Mouse (Mus musculus) myocyte (in vitro differentiated cells): Measurements from ENCODE around the gene Aimp2. TPM values are rescaled to one million over a fixed set of nuclear protein-coding genes. Genes with fewer than 3 reads are reported as not detected.

Experiments
- H3K27me3 ChIP-seq: one replicate; pipeline ENCODE4 v1.6.1; 2011; ENCODE audit not compliant: control insufficient read depth, insufficient read depth, insufficient read length
- H3K36me3 ChIP-seq: one replicate; pipeline ENCODE4 v1.6.1; 2011; ENCODE audit not compliant: control insufficient read depth, insufficient read depth
- H3K4me2 ChIP-seq: one replicate; pipeline ENCODE4 v1.6.1; 2011; ENCODE audit warnings: low read depth, control low read depth
- H3K4me3 ChIP-seq: one replicate; pipeline ENCODE4 v1.5.1; 2011; ENCODE audit warnings: mild to moderate bottlenecking, control low read depth, moderate library complexity
- H3K79me2 ChIP-seq: one replicate; pipeline ENCODE4 v1.6.1; 2011; ENCODE audit not compliant: control insufficient read depth, insufficient read depth
- H3ac ChIP-seq: one replicate; pipeline ENCODE4 v1.6.1; 2011; ENCODE audit not compliant: control insufficient read depth, insufficient read length
- CEBPB ChIP-seq: IDR thresholded peaks from 2 replicates; pipeline ENCODE4 v1.6.1; 2011; ENCODE audit warnings: mild to moderate bottlenecking, moderate library complexity; ENCODE audit not compliant: poor library complexity, insufficient read depth, severe bottlenecking
- E2F4 ChIP-seq: IDR thresholded peaks from one replicate; pipeline ENCODE4 v1.6.1; 2011; ENCODE audit warnings: mild to moderate bottlenecking, control low read depth, moderate library complexity; ENCODE audit not compliant: insufficient read depth
- MAX ChIP-seq: IDR thresholded peaks from one replicate; pipeline ENCODE4 v1.6.1; 2011; ENCODE audit warnings: low read depth, mild to moderate bottlenecking, control low read depth
- MYOD1 ChIP-seq, 3 experiments: IDR thresholded peaks; one replicate each; pipeline ENCODE4 v1.6.1; 2011; ENCODE audit warnings: control low read depth in 2 of 3, low read depth in 2 of 3, mild to moderate bottlenecking in 2 of 3, moderate library complexity in 1 of 3; ENCODE audit not compliant: insufficient read length in 2 of 3, control insufficient read depth in 1 of 3
- MYOG ChIP-seq, 3 experiments: IDR thresholded peaks; one replicate each; pipeline ENCODE4 v1.6.1; 2011; ENCODE audit warnings: control low read depth in 2 of 3, low read depth in 2 of 3, mild to moderate bottlenecking in 2 of 3; ENCODE audit not compliant: insufficient read length in 2 of 3, control insufficient read depth in 1 of 3, insufficient read depth in 1 of 3
- POLR2A ChIP-seq: IDR thresholded peaks from one replicate; pipeline ENCODE4 v1.6.1; 2011; ENCODE audit warnings: low read depth, mild to moderate bottlenecking, control low read depth, moderate library complexity; ENCODE audit not compliant: insufficient read length
- POLR2AphosphoS2 ChIP-seq: IDR thresholded peaks from one replicate; pipeline ENCODE4 v1.6.1; 2011; ENCODE audit warnings: low read depth, control low read depth; ENCODE audit not compliant: insufficient read length
- REST ChIP-seq: IDR thresholded peaks from one replicate; pipeline ENCODE4 v1.6.1; 2011; ENCODE audit warnings: mild to moderate bottlenecking, control low read depth, moderate library complexity; ENCODE audit not compliant: insufficient read depth, insufficient read length
- SRF ChIP-seq: IDR thresholded peaks from one replicate; pipeline ENCODE4 v1.6.1; 2011; ENCODE audit warnings: low read depth; ENCODE audit not compliant: control insufficient read depth, insufficient read length
- TCF12 ChIP-seq: IDR thresholded peaks from one replicate; pipeline ENCODE4 v1.6.1; 2011; ENCODE audit warnings: mild to moderate bottlenecking, control low read depth; ENCODE audit not compliant: poor library complexity, insufficient read depth, severe bottlenecking
- TCF3 ChIP-seq: IDR thresholded peaks from one replicate; pipeline ENCODE4 v1.6.1; 2011; ENCODE audit warnings: low read depth, control low read depth; ENCODE audit not compliant: insufficient read length
- USF1 ChIP-seq: IDR thresholded peaks from one replicate; pipeline ENCODE4 v1.6.1; 2011; ENCODE audit warnings: low read depth, mild to moderate bottlenecking, control low read depth, moderate library complexity
- polyA plus RNA-seq: library from polyadenylated mRNA; unstranded; fragments of >200 nt; fragmentation: generic; extraction: Trizol; gene quantifications from one replicate; pipeline ENCODE4 v1.2.1, GENCODE M21; 2012; ENCODE audit warnings: missing spikeins

Aimp2 gene
- polyA plus RNA-seq, 1 experiment = 109 TPM

- Histone ChIP-seq H3K27me3 (no peaks in the 10 kb centered on the region), H3K79me2 (no peaks in the 10 kb centered on the region), H3K4me3 (no peak within 1 kb of the TSS), H3K36me3 (peaks cover 6% of the 10 kb centered on the region), H3K4me2 (no peak within 1 kb of the TSS), H3ac (no peak within 1 kb of the TSS)
- TF ChIP-seq POLR2AphosphoS2 = no peak
- TF ChIP-seq TCF12 = no peak
- no peak for TF ChIP-seq CEBPB
- TF ChIP-seq REST = no peak
- TF ChIP-seq MAX = no peak
- TF ChIP-seq MYOD1 (IDR thresholded peaks at IDR 0.05; ENCODE audit: control insufficient read depth in 1 of 3, insufficient read length in 2 of 3, low read depth in 2 of 3) = no peak
- TF ChIP-seq E2F4 = no peak
- no peak for TF ChIP-seq MYOG (IDR thresholded peaks at IDR 0.05; ENCODE audit: control insufficient read depth in 1 of 3, insufficient read depth in 1 of 3, insufficient read length in 2 of 3, low read depth in 2 of 3)
- no peak for TF ChIP-seq USF1
- no peak for TF ChIP-seq POLR2A
Observed at GRCm38 (mm10) chr5:143932831-143933230, 23.2 kb upstream of the Aimp2 start, which contains the start of gene Rsph10b. TSS of gene Rsph10b (plus strand) at chr5:143933035.

GRCm38 (mm10) chr5:143931863-143932580 lies 22.4 kb upstream of the Aimp2 start:
- TF ChIP-seq SRF = no peak
- no peak for TF ChIP-seq REST
- no peak for TF ChIP-seq E2F4
- TF ChIP-seq CEBPB = no peak
- no peak for TF ChIP-seq TCF12
- TF ChIP-seq MYOD1 (IDR thresholded peaks at IDR 0.05; ENCODE audit: control insufficient read depth in 1 of 3, insufficient read length in 2 of 3, low read depth in 2 of 3) = no peak
- TF ChIP-seq USF1 = no peak
- TF ChIP-seq MAX = no peak
- TF ChIP-seq POLR2AphosphoS2 = no peak
- no peak for TF ChIP-seq TCF3
- no peak for TF ChIP-seq POLR2A
- Histone ChIP-seq H3ac (no peak overlapping the region), H3K4me3 (no peak overlapping the region), H3K36me3 (peaks cover 6% of the 10 kb centered on the region), H3K79me2 (no peaks in the 10 kb centered on the region), H3K4me2 (no peak overlapping the region), H3K27me3 (no peaks in the 10 kb centered on the region)

- H3K27me3 ChIP-seq = no peaks in the 10 kb centered on the region
- no peak overlapping the region for H3K4me2 ChIP-seq
- no peak overlapping the region for H3ac ChIP-seq
- no peak overlapping the region for H3K4me3 ChIP-seq
- H3K36me3 ChIP-seq = peaks cover 9% of the 10 kb centered on the region
- no peaks in the 10 kb centered on the region for H3K79me2 ChIP-seq
- TF ChIP-seq MYOG (IDR thresholded peaks at IDR 0.05; ENCODE audit: control insufficient read depth in 1 of 3, insufficient read depth in 1 of 3, insufficient read length in 2 of 3, low read depth in 2 of 3) = no peak
- no peak for TF ChIP-seq USF1
- no peak for TF ChIP-seq TCF3
- no peak for TF ChIP-seq E2F4
- no peak for TF ChIP-seq SRF
- no peak for TF ChIP-seq POLR2A
- TF ChIP-seq TCF12 = no peak
- no peak for TF ChIP-seq MAX
- no peak for TF ChIP-seq REST
- no peak for TF ChIP-seq CEBPB
- TF ChIP-seq POLR2AphosphoS2 = no peak
Observed at GRCm38 (mm10) chr5:143930656-143931055, 21.0 kb upstream of the Aimp2 start.

GRCm38 (mm10) chr5:143929291-143929690 lies 19.6 kb upstream of the Aimp2 start:
- no peak for TF ChIP-seq CEBPB
- Histone ChIP-seq H3K79me2 (no peaks in the 10 kb centered on the region), H3ac (no peak overlapping the region), H3K4me2 (no peak overlapping the region), H3K36me3 (peaks cover 9% of the 10 kb centered on the region), H3K4me3 (no peak overlapping the region), H3K27me3 (no peaks in the 10 kb centered on the region)

- no peaks in the 10 kb centered on the region for H3K79me2 ChIP-seq
- no peak within 1 kb of the TSS for H3K4me2 ChIP-seq
- H3K27me3 ChIP-seq = no peaks in the 10 kb centered on the region
- no peak within 1 kb of the TSS for H3K4me3 ChIP-seq
- no peak for TF ChIP-seq MAX
- TF ChIP-seq SRF = no peak
- TF ChIP-seq CEBPB = no peak
- no peak for TF ChIP-seq TCF3
- TF ChIP-seq POLR2A = no peak
- TF ChIP-seq MYOD1 (IDR thresholded peaks at IDR 0.05; ENCODE audit: control insufficient read depth in 1 of 3, insufficient read length in 2 of 3, low read depth in 2 of 3) = no peak
- no peak for TF ChIP-seq POLR2AphosphoS2
- no peak for TF ChIP-seq MYOG (IDR thresholded peaks at IDR 0.05; ENCODE audit: control insufficient read depth in 1 of 3, insufficient read depth in 1 of 3, insufficient read length in 2 of 3, low read depth in 2 of 3)
- TF ChIP-seq TCF12 = no peak
- TF ChIP-seq USF1 = no peak
- TF ChIP-seq REST = no peak
- TF ChIP-seq E2F4 = no peak
- peaks cover 16% of the 10 kb centered on the region for H3K36me3 ChIP-seq
- no peak within 1 kb of the TSS for H3ac ChIP-seq
Observed at GRCm38 (mm10) chr5:143927875-143928274, 18.2 kb upstream of the Aimp2 start, which contains the start of gene Gm42421. TSS of gene Gm42421 (plus strand) at chr5:143928175.
